Mouse (Mus musculus) small intestine, adult 2 months (tissue): ENCODE measurements around the gene Zfp36l2.
"Not testable (repeated sequence)": the region's sequence is repeated elsewhere in the genome, so short reads cannot be mapped to it uniquely, and the experiment has no call there.

ENCODE experiments used
- CTCF ChIP-seq: fragments of 200-500 bp; IDR thresholded peaks from 2 replicates; pipeline ENCODE4 v1.5.1; 2012; ENCODE audit warnings: low read depth, mild to moderate bottlenecking, control low read depth, inconsistent platforms, low read length, moderate library complexity, mixed read lengths; ENCODE audit not compliant: insufficient replicate concordance, insufficient read length; ENCODE audit errors: extremely low read depth
- POLR2A ChIP-seq: fragments of 200-500 bp; IDR thresholded peaks from 2 replicates; pipeline ENCODE4 v1.6.1; 2012; ENCODE audit warnings: low read depth, mild to moderate bottlenecking, control low read depth, inconsistent platforms, low read length, moderate library complexity

DNA sequence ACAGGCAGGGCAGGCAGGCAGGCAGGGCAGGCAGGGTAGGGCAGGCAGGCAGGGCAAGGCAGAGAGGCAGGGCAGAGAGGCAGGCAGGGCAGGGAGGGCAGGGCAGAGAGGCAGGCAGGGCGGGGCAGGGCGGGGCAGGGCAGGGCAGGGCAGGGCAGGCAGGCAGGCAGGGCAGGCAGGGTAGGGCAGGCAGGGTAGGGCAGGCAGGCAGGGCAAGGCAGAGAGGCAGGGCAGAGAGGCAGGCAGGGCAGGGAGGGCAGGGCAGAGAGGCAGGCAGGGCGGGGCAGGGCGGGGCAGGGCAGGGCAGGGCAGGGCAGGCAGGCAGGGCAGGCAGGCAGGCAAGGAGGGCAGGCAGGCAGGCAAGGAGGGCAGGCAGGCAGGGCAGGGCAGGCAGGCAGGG lies 47.0 kb upstream of the Zfp36l2 start:
- TF ChIP-seq CTCF, POLR2A: not testable (repeated sequence)
